Mouse (Mus musculus) heart, adult 2 months (tissue): ENCODE measurements around the gene Fbxo6. TPM values are rescaled to one million over a fixed set of nuclear protein-coding genes. Genes with fewer than 3 reads are reported as not detected.
"Not testable (repeated sequence)": the region's sequence is repeated elsewhere in the genome, so short reads cannot be mapped to it uniquely, and the experiment has no call there.

Experiments
- DNase-seq, 2 experiments: peaks; one replicate each; pipeline ENCODE4 v3.0.0; 2021
- H3K27ac ChIP-seq: fragments of 200-600 bp; 2 replicates; pipeline ENCODE4 v1.8.1; 2022
- H3K27me3 ChIP-seq: fragments of 200-500 bp; 2 replicates; pipeline ENCODE4 v1.6.1; 2012; ENCODE audit warnings: mild to moderate bottlenecking, low read length, inconsistent platforms, mixed read lengths; ENCODE audit not compliant: control insufficient read depth, insufficient read depth
- H3K36me3 ChIP-seq: fragments of 200-500 bp; 2 replicates; pipeline ENCODE4 v1.6.1; 2012; ENCODE audit warnings: low read length, inconsistent platforms; ENCODE audit not compliant: control insufficient read depth, insufficient read depth
- H3K4me1 ChIP-seq: fragments of 200-500 bp; 2 replicates; pipeline ENCODE4 v1.6.1; 2011; ENCODE audit warnings: low read length; ENCODE audit not compliant: control insufficient read depth, insufficient read depth
- H3K4me3 ChIP-seq: fragments of 200-600 bp; 2 replicates; pipeline ENCODE4 v1.8.1; 2022
- H3K79me2 ChIP-seq: fragments of 200-500 bp; replicated peaks from 2 replicates; pipeline ENCODE4 v1.6.1; 2012; ENCODE audit warnings: mild to moderate bottlenecking, inconsistent platforms, low read length, moderate library complexity, mixed read lengths; ENCODE audit not compliant: control insufficient read depth, insufficient read depth
- H3K9ac ChIP-seq: fragments of 200-500 bp; 2 replicates; pipeline ENCODE4 v1.6.1; 2012; ENCODE audit warnings: low read depth, mild to moderate bottlenecking, control low read depth, inconsistent platforms, low read length, mixed read lengths
- CTCF ChIP-seq: fragments of 200-600 bp; IDR thresholded peaks from 2 replicates; pipeline ENCODE4 v1.8.1; 2022; ENCODE audit warnings: antibody characterized with exemption, mild to moderate bottlenecking, moderate library complexity
- EP300 ChIP-seq: fragments of 200-500 bp; IDR thresholded peaks from 2 replicates; pipeline ENCODE4 v1.6.1; 2011; ENCODE audit warnings: low read depth, low read length, control low read depth; ENCODE audit not compliant: insufficient read depth
- POLR2A ChIP-seq: fragments of 200-500 bp; IDR thresholded peaks from 2 replicates; pipeline ENCODE4 v1.6.1; 2011; ENCODE audit warnings: mild to moderate bottlenecking, low read depth, low read length, control low read depth; ENCODE audit not compliant: insufficient read depth
- WGBS: fragments of 180-500 bp; shearing (Covaris S2); methylation state at CpG from one replicate; pipeline ENCODE4 v1.1.7; 2018; 5-methylcytosine and 5-hydroxymethylcytosine counted together
- intact Hi-C: fragments of 180-260 bp; cut with DNase I; formaldehyde crosslinking; loops from one replicate; pipeline ENCODE4 v1.15.1; 2025
- polyA plus RNA-seq: library from polyadenylated mRNA; depleted of rRNA; stranded (reverse); fragments of >200 nt; gene quantifications from 2 replicates; pipeline ENCODE4 v1.2.3, GENCODE M21; 2012
- total RNA-seq, 2 experiments: library from RNA; stranded (reverse); gene quantifications; 2 replicates each; pipeline ENCODE4 v1.2.3; 2021

Gene Fbxo6
- total and polyA plus RNA-seq, 3 experiments, result 36.0 to 68.6 (median 39.3) TPM

DNA sequence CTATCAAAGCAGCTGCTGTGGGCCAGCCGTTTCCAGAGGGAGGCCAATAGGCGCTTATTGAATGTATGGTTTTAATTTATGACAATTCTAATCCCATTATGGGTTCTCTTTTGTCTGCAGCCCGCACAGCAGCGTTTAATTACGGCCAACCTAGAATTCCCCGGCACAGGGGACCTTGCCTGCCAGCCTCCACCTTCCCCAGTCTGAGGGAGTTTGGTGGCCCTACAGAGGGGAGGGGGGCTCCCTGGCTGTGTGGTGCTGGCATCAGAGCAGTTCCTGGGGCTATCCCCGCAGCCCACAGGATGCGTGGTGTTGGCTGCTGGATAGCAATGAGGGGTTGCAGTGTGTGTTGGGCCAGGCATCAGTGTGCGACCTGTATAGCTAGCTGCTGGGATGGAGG lies 32.6 kb upstream of the Fbxo6 start:
- Histone ChIP-seq H3K27me3 (0 out of 2 replicates have a peak, but pooled peaks cover 2% of the 10 kb centered on the region), H3K4me1 (no peaks in the 10 kb centered on the region), H3K79me2 (no peaks in the 10 kb centered on the region), H3K27ac (no peak overlapping the region), H3K4me3 (no peak overlapping the region), H3K36me3 (no peaks in the 10 kb centered on the region), H3K9ac (no peak overlapping the region)
- no peak for DNase-seq
- TF ChIP-seq POLR2A (no peak), EP300 (no peak), CTCF (no peak)
- intact Hi-C loops, result no loop called here
- 62% methylated on average over 9 of the region's 9 CpGs for WGBS

GRCm38 (mm10) chr4:148182363-148182762 lies 30.4 kb upstream of the Fbxo6 start:
- no peak for TF ChIP-seq CTCF
- no peak for TF ChIP-seq POLR2A
- no peak for TF ChIP-seq EP300
- H3K27me3 ChIP-seq, result no peaks in the 10 kb centered on the region
- H3K36me3 ChIP-seq, result no peaks in the 10 kb centered on the region
- no peaks in the 10 kb centered on the region for H3K4me1 ChIP-seq
- DNase-seq, result no peak
- 29% methylated on average over 8 of the region's 8 CpGs for WGBS
- intact Hi-C loops, result no loop called here
- no peak overlapping the region for H3K4me3 ChIP-seq
- no peak overlapping the region for H3K9ac ChIP-seq
- H3K27ac ChIP-seq, result no peak overlapping the region
- no peaks in the 10 kb centered on the region for H3K79me2 ChIP-seq

DNA sequence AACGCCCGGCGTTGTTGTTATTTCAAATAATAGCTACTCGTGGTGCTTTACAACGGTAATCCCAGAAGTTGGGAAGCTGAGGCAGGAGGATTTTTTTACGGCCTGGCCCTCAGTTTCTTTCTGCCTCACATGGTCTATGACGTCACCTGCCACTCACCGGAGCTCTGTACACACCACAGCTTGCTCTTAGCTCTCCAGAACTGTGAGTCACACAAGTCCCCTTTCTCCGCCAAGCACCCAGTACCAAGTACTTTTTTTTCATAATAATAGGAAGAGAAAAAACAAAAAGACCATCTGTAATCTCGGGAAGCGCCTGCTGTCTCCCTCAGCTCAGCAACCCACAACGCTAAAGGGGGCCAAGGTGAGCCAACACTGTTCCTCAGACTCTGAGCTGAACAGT lies 29.5 kb upstream of the Fbxo6 start:
- H3K27ac ChIP-seq, result no peak overlapping the region
- no peaks in the 10 kb centered on the region for H3K27me3 ChIP-seq
- TF ChIP-seq POLR2A (no peak), CTCF (no peak), EP300 (no peak)
- no peak for DNase-seq
- H3K4me3 ChIP-seq, result no peak overlapping the region
- 83% methylated on average over 12 of the region's 12 CpGs for WGBS
- H3K79me2 ChIP-seq, result no peaks in the 10 kb centered on the region
- no peaks in the 10 kb centered on the region for H3K4me1 ChIP-seq
- H3K36me3 ChIP-seq, result no peaks in the 10 kb centered on the region
- intact Hi-C loops, result no loop called here
- no peak overlapping the region for H3K9ac ChIP-seq

DNA sequence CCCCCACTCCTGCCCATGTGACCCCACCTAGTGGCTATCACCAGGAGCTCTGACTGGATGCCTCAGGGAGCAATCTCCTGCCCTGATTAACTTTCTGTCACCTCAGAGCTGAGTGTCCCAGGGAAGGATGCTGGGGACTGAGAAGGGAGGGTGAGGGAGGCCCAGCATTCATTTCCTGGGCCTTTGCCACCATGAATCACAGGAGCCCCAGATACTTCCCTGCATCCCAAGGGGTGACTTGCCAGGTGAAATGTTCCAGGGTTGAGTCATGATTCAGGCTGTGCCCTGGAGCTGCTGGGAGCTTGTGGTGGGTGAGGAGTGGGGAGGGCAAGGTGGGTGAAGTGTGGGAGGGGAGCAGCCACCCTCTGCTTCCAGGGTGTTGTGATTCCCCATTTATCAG lies 25.8 kb upstream of the Fbxo6 start:
- no peaks in the 10 kb centered on the region for H3K4me1 ChIP-seq
- no peaks in the 10 kb centered on the region for H3K79me2 ChIP-seq
- no peaks in the 10 kb centered on the region for H3K36me3 ChIP-seq
- no peak for DNase-seq
- TF ChIP-seq POLR2A (no peak), EP300 (no peak), CTCF (no peak)
- H3K27ac ChIP-seq, result no peak overlapping the region
- H3K4me3 ChIP-seq, result no peak overlapping the region
- no peak overlapping the region for H3K9ac ChIP-seq
- intact Hi-C loops, result no loop called here
- peaks cover 8% of the 10 kb centered on the region for H3K27me3 ChIP-seq

- peaks cover 10% of the 10 kb centered on the region for H3K27me3 ChIP-seq
- H3K36me3 ChIP-seq, H3K79me2 ChIP-seq, DNase-seq, intact Hi-C loops, H3K9ac ChIP-seq, H3K4me1 ChIP-seq, H3K4me3 ChIP-seq, H3K27ac ChIP-seq: not testable (repeated sequence)
- 40% methylated on average over 6 of the region's 6 CpGs for WGBS
These were observed 24.7 kb upstream of the Fbxo6 start for GRCm38 (mm10) chr4:148176603-148177002.

- Histone ChIP-seq H3K27ac (no peak overlapping the region), H3K36me3 (no peaks in the 10 kb centered on the region), H3K4me1 (no peaks in the 10 kb centered on the region), H3K27me3 (peaks cover 10% of the 10 kb centered on the region), H3K9ac (no peak overlapping the region), H3K4me3 (no peak overlapping the region), H3K79me2 (no peaks in the 10 kb centered on the region)
- no peak for DNase-seq
- 12% methylated on average over 12 of the region's 12 CpGs for WGBS
- TF ChIP-seq POLR2A (no peak), CTCF (no peak), EP300 (no peak)
- intact Hi-C loops, result no loop called here
These were observed 22.5 kb upstream of the Fbxo6 start for GRCm38 (mm10) chr4:148174495-148174862.
